Mouse (Mus musculus) myocyte (in vitro differentiated cells): ENCODE data around the gene C1qtnf6. TPM values are rescaled to one million over a fixed set of nuclear protein-coding genes. Genes with fewer than 3 reads are reported as not detected.
A peak's percentile ranks its signal among the peaks of the same experiment; 100 is the strongest.

Experiments used
- H3K27me3 ChIP-seq: one replicate; pipeline ENCODE4 v1.6.1; 2011; ENCODE audit not compliant: control insufficient read depth, insufficient read depth, insufficient read length
- H3K36me3 ChIP-seq: one replicate; pipeline ENCODE4 v1.6.1; 2011; ENCODE audit not compliant: control insufficient read depth, insufficient read depth
- H3K4me2 ChIP-seq: one replicate; pipeline ENCODE4 v1.6.1; 2011; ENCODE audit warnings: low read depth, control low read depth
- H3K4me3 ChIP-seq: one replicate; pipeline ENCODE4 v1.5.1; 2011; ENCODE audit warnings: mild to moderate bottlenecking, control low read depth, moderate library complexity
- H3K79me2 ChIP-seq: one replicate; pipeline ENCODE4 v1.6.1; 2011; ENCODE audit not compliant: control insufficient read depth, insufficient read depth
- H3ac ChIP-seq: one replicate; pipeline ENCODE4 v1.6.1; 2011; ENCODE audit not compliant: control insufficient read depth, insufficient read length
- CEBPB ChIP-seq: IDR thresholded peaks from 2 replicates; pipeline ENCODE4 v1.6.1; 2011; ENCODE audit warnings: mild to moderate bottlenecking, moderate library complexity; ENCODE audit not compliant: poor library complexity, insufficient read depth, severe bottlenecking
- E2F4 ChIP-seq: IDR thresholded peaks from one replicate; pipeline ENCODE4 v1.6.1; 2011; ENCODE audit warnings: mild to moderate bottlenecking, control low read depth, moderate library complexity; ENCODE audit not compliant: insufficient read depth
- MAX ChIP-seq: IDR thresholded peaks from one replicate; pipeline ENCODE4 v1.6.1; 2011; ENCODE audit warnings: low read depth, mild to moderate bottlenecking, control low read depth
- MYOD1 ChIP-seq, 3 experiments: IDR thresholded peaks; one replicate each; pipeline ENCODE4 v1.6.1; 2011; ENCODE audit warnings: control low read depth in 2 of 3, low read depth in 2 of 3, mild to moderate bottlenecking in 2 of 3, moderate library complexity in 1 of 3; ENCODE audit not compliant: insufficient read length in 2 of 3, control insufficient read depth in 1 of 3
- MYOG ChIP-seq, 3 experiments: IDR thresholded peaks; one replicate each; pipeline ENCODE4 v1.6.1; 2011; ENCODE audit warnings: control low read depth in 2 of 3, low read depth in 2 of 3, mild to moderate bottlenecking in 2 of 3; ENCODE audit not compliant: insufficient read length in 2 of 3, control insufficient read depth in 1 of 3, insufficient read depth in 1 of 3
- POLR2A ChIP-seq: IDR thresholded peaks from one replicate; pipeline ENCODE4 v1.6.1; 2011; ENCODE audit warnings: low read depth, mild to moderate bottlenecking, control low read depth, moderate library complexity; ENCODE audit not compliant: insufficient read length
- POLR2AphosphoS2 ChIP-seq: IDR thresholded peaks from one replicate; pipeline ENCODE4 v1.6.1; 2011; ENCODE audit warnings: low read depth, control low read depth; ENCODE audit not compliant: insufficient read length
- REST ChIP-seq: IDR thresholded peaks from one replicate; pipeline ENCODE4 v1.6.1; 2011; ENCODE audit warnings: mild to moderate bottlenecking, control low read depth, moderate library complexity; ENCODE audit not compliant: insufficient read depth, insufficient read length
- SRF ChIP-seq: IDR thresholded peaks from one replicate; pipeline ENCODE4 v1.6.1; 2011; ENCODE audit warnings: low read depth; ENCODE audit not compliant: control insufficient read depth, insufficient read length
- TCF12 ChIP-seq: IDR thresholded peaks from one replicate; pipeline ENCODE4 v1.6.1; 2011; ENCODE audit warnings: mild to moderate bottlenecking, control low read depth; ENCODE audit not compliant: poor library complexity, insufficient read depth, severe bottlenecking
- TCF3 ChIP-seq: IDR thresholded peaks from one replicate; pipeline ENCODE4 v1.6.1; 2011; ENCODE audit warnings: low read depth, control low read depth; ENCODE audit not compliant: insufficient read length
- USF1 ChIP-seq: IDR thresholded peaks from one replicate; pipeline ENCODE4 v1.6.1; 2011; ENCODE audit warnings: low read depth, mild to moderate bottlenecking, control low read depth, moderate library complexity
- polyA plus RNA-seq: library from polyadenylated mRNA; unstranded; fragments of >200 nt; fragmentation: generic; extraction: Trizol; gene quantifications from one replicate; pipeline ENCODE4 v1.2.1, GENCODE M21; 2012; ENCODE audit warnings: missing spikeins

Gene C1qtnf6
- polyA plus RNA-seq, 1 experiment: 66.2 TPM

GRCm38 (mm10) chr15:78535723-78536421, 4.7 kb upstream of the C1qtnf6 start:
- TF ChIP-seq SRF (no peak), TCF12 (no peak), TCF3 (no peak), MYOD1 (IDR thresholded peaks at IDR 0.05; ENCODE audit: control insufficient read depth in 1 of 3, insufficient read length in 2 of 3, low read depth in 2 of 3) (no peak), E2F4 (no peak), REST (no peak), POLR2A (no peak), MAX (no peak), CEBPB (no peak), USF1 (no peak), MYOG (IDR thresholded peaks at IDR 0.05; ENCODE audit: control insufficient read depth in 1 of 3, insufficient read depth in 1 of 3, insufficient read length in 2 of 3, low read depth in 2 of 3) (no peak), POLR2AphosphoS2 (no peak)
- no peak overlapping the region for H3ac ChIP-seq
- H3K4me2 ChIP-seq: no peak overlapping the region
- H3K36me3 ChIP-seq: no peaks in the 10 kb centered on the region
- no peak overlapping the region for H3K4me3 ChIP-seq
- no peaks in the 10 kb centered on the region for H3K79me2 ChIP-seq
- H3K27me3 ChIP-seq: peaks cover 12% of the 10 kb centered on the region

GRCm38 (mm10) chr15:78533346-78533835, 2.2 kb upstream of the C1qtnf6 start:
- Histone ChIP-seq H3K4me2 (no peak overlapping the region), H3K79me2 (peaks cover 10% of the 10 kb centered on the region), H3K36me3 (no peaks in the 10 kb centered on the region), H3ac (no peak overlapping the region), H3K4me3 (no peak overlapping the region), H3K27me3 (no peaks in the 10 kb centered on the region)
- no peak for TF ChIP-seq E2F4
- TF ChIP-seq MYOG (IDR thresholded peaks at IDR 0.05; ENCODE audit: control insufficient read depth in 1 of 3, insufficient read depth in 1 of 3, insufficient read length in 2 of 3, low read depth in 2 of 3): no peak
- TF ChIP-seq SRF: no peak
- TF ChIP-seq POLR2A: no peak
- TF ChIP-seq POLR2AphosphoS2: no peak
- TF ChIP-seq USF1: no peak
- no peak for TF ChIP-seq CEBPB
- TF ChIP-seq MYOD1 (IDR thresholded peaks at IDR 0.05; ENCODE audit: control insufficient read depth in 1 of 3, insufficient read length in 2 of 3, low read depth in 2 of 3): no peak
- TF ChIP-seq MAX: no peak
- TF ChIP-seq TCF3: no peak
- TF ChIP-seq TCF12: no peak
- TF ChIP-seq REST: no peak

- Histone ChIP-seq H3K27me3 (no peaks in the 10 kb centered on the region), H3K79me2 (peaks cover 17% of the 10 kb centered on the region), H3ac (no peak overlapping the region), H3K36me3 (no peaks in the 10 kb centered on the region), H3K4me2 (no peak overlapping the region), H3K4me3 (peak overlapping the region; percentile 62)
- TF ChIP-seq POLR2A (no peak), MYOD1 (IDR thresholded peaks at IDR 0.05; ENCODE audit: control insufficient read depth in 1 of 3, insufficient read length in 2 of 3, low read depth in 2 of 3) (no peak), SRF (no peak), MYOG (IDR thresholded peaks at IDR 0.05; ENCODE audit: control insufficient read depth in 1 of 3, insufficient read depth in 1 of 3, insufficient read length in 2 of 3, low read depth in 2 of 3) (no peak), E2F4 (no peak), TCF12 (no peak), CEBPB (no peak), MAX (no peak), USF1 (no peak), REST (no peak), TCF3 (no peak), POLR2AphosphoS2 (no peak)
These were observed 1.5 kb upstream of the C1qtnf6 start for GRCm38 (mm10) chr15:78532566-78533345.

- Histone ChIP-seq H3K27me3 (no peaks in the 10 kb centered on the region), H3ac (no peak overlapping the region), H3K4me3 (peak overlapping the region; percentile 62), H3K4me2 (peak overlapping the region; percentile 93), H3K79me2 (peaks cover 22% of the 10 kb centered on the region), H3K36me3 (no peaks in the 10 kb centered on the region)
- TF ChIP-seq POLR2A (peak; percentile 38), E2F4 (no peak), MYOG (IDR thresholded peaks at IDR 0.05; ENCODE audit: control insufficient read depth in 1 of 3, insufficient read depth in 1 of 3, insufficient read length in 2 of 3, low read depth in 2 of 3) (no peak)
These were observed 769 bp upstream of the C1qtnf6 start for GRCm38 (mm10) chr15:78531901-78532469.
